Mouse (Mus musculus) bone marrow, adult 2 months (tissue): ENCODE data around the gene Pllp.

ENCODE experiments used
- CTCF ChIP-seq: fragments of 200-500 bp; IDR thresholded peaks from 2 replicates; pipeline ENCODE4 v1.5.1; 2011; ENCODE audit warnings: low read length, control low read depth; ENCODE audit not compliant: control insufficient read depth, insufficient read depth
- POLR2A ChIP-seq: fragments of 200-500 bp; IDR thresholded peaks from 2 replicates; pipeline ENCODE4 v1.6.1; 2011; ENCODE audit warnings: low read depth, mild to moderate bottlenecking, control low read depth, low read length, borderline replicate concordance; ENCODE audit not compliant: control insufficient read depth

- TF ChIP-seq CTCF (no peak), POLR2A (no peak)
Measured at GRCm38 (mm10) chr8:94714556-94714955, 18.5 kb upstream of the Pllp start.
